Mouse (Mus musculus) MEL (cell line): Measurements from ENCODE around the gene Grpel1.

Experiments used
- CTCF ChIP-seq, 3 experiments: IDR thresholded peaks in 2 of 3; conservative IDR thresholded peaks in 1 of 3; 2 replicates each; pipeline ENCODE4 v1.5.1; 2011 to 2012; ENCODE audit warnings: low read length in 3 of 3, low read depth in 2 of 3, mild to moderate bottlenecking in 2 of 3, improper control_type of control experiment in 1 of 3, inconsistent platforms in 1 of 3, mixed read lengths in 1 of 3, moderate library complexity in 1 of 3; ENCODE audit not compliant: control insufficient read depth in 1 of 3, insufficient read depth in 1 of 3, poor library complexity in 1 of 3, severe bottlenecking in 1 of 3
- EP300 ChIP-seq, 2 experiments: IDR thresholded peaks; 2 replicates each; pipeline ENCODE4 v1.6.1; 2011; ENCODE audit warnings: improper control_type of control experiment in 2 of 2, low read length in 2 of 2, low read depth in 1 of 2, mild to moderate bottlenecking in 1 of 2
- KAT2A ChIP-seq: conservative IDR thresholded peaks from 2 replicates; pipeline ENCODE4 v1.6.1; 2012; ENCODE audit warnings: low read depth, low read length, improper control_type of control experiment, inconsistent platforms
- MAX ChIP-seq: IDR thresholded peaks from 2 replicates; pipeline ENCODE4 v1.6.1; 2011; ENCODE audit warnings: low read length, improper control_type of control experiment
- NELFE ChIP-seq: IDR thresholded peaks from 2 replicates; pipeline ENCODE4 v1.6.1; 2011; ENCODE audit warnings: low read depth, low read length, improper control_type of control experiment
- POLR2A ChIP-seq, 2 experiments: IDR thresholded peaks; 2 replicates each; pipeline ENCODE4 v1.6.1; 2011 to 2012; ENCODE audit warnings: low read length in 2 of 2, mild to moderate bottlenecking in 2 of 2, control low read depth in 1 of 2, improper control_type of control experiment in 1 of 2, low read depth in 1 of 2, moderate library complexity in 1 of 2; ENCODE audit not compliant: control insufficient read depth in 1 of 2, insufficient read depth in 1 of 2, poor library complexity in 1 of 2
- RAD21 ChIP-seq: IDR thresholded peaks from 2 replicates; pipeline ENCODE4 v1.6.1; 2011; ENCODE audit warnings: mild to moderate bottlenecking, low read depth, low read length, improper control_type of control experiment
- SMC3 ChIP-seq: IDR thresholded peaks from 2 replicates; pipeline ENCODE4 v1.6.1; 2011; ENCODE audit warnings: low read depth, low read length, improper control_type of control experiment
- UBTF ChIP-seq: IDR thresholded peaks from 2 replicates; pipeline ENCODE4 v1.6.1; 2012; ENCODE audit warnings: low read depth, mild to moderate bottlenecking, inconsistent platforms, low read length, improper control_type of control experiment, moderate library complexity, borderline replicate concordance; ENCODE audit not compliant: insufficient read depth
- ZKSCAN1 ChIP-seq: IDR thresholded peaks from 2 replicates; pipeline ENCODE4 v1.6.1; 2012; ENCODE audit warnings: low read depth, mild to moderate bottlenecking, inconsistent platforms, low read length, improper control_type of control experiment, moderate library complexity

DNA sequence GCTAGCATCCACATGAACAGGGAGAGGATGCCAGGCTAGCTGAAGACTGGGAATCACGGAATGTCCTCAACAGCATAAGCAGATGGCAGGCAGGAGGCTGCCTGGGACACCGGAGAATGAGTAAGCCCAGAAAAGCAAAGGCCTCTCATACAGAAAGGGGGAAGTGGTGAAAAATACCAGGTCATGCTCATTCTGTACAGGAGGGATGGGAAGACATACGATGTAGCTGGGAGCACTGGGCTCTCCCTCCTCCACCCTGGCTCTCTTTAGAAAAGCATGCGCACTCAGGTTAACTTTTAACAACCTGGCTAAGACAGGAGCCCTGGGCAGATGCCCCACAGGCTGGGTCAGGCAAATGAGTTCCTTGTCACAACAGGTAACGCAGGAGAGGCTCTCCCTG lies 38.4 kb upstream of the Grpel1 start:
- TF ChIP-seq POLR2A (IDR thresholded peaks at IDR 0.05; ENCODE audit: control insufficient read depth in 1 of 2, insufficient read depth in 1 of 2, low read depth in 1 of 2, low read length in 2 of 2, poor library complexity in 1 of 2): no peak
- TF ChIP-seq CTCF (IDR thresholded peaks at IDR 0.05 in 2 of 3, conservative IDR thresholded peaks at IDR 0.05 in 1 of 3; ENCODE audit: control insufficient read depth in 1 of 3, insufficient read depth in 1 of 3, low read depth in 2 of 3, low read length in 3 of 3, poor library complexity in 1 of 3, severe bottlenecking in 1 of 3): no peak
- TF ChIP-seq RAD21: no peak
- no peak for TF ChIP-seq SMC3
- TF ChIP-seq EP300 (IDR thresholded peaks at IDR 0.05; ENCODE audit: low read depth in 1 of 2, low read length in 2 of 2): no peak
- no peak for TF ChIP-seq UBTF
- no peak for TF ChIP-seq NELFE
- no peak for TF ChIP-seq ZKSCAN1
- TF ChIP-seq MAX: no peak
- TF ChIP-seq KAT2A: no peak
